Mouse (Mus musculus) MEL (cell line): ENCODE measurements around the gene Shb. TPM values are rescaled to one million over a fixed set of nuclear protein-coding genes. Genes with fewer than 3 reads are reported as not detected.

Experiments used
- DNase-seq: peaks from one replicate; pipeline ENCODE4 v3.0.0; 2011; ENCODE audit warnings: low read depth, low spot score
- H3K27ac ChIP-seq: 2 replicates; pipeline ENCODE4 v1.5.1; 2012; ENCODE audit warnings: low read depth, mild to moderate bottlenecking, control low read depth, low read length, moderate library complexity; ENCODE audit not compliant: control insufficient read depth
- H3K27me3 ChIP-seq, 2 experiments: fragments of 150-350 bp in 1 of 2; sonication (generic) in 1 of 2; 2 replicates each; pipeline ENCODE4 v1.6.1; 2012; ENCODE audit warnings: low read length in 2 of 2, mild to moderate bottlenecking in 2 of 2, improper control_type of control experiment in 1 of 2, moderate library complexity in 1 of 2; ENCODE audit not compliant: insufficient read depth in 2 of 2, control insufficient read depth in 1 of 2
- H3K36me3 ChIP-seq, 2 experiments: 2 replicates each; pipeline ENCODE4 v1.6.1; 2012 to 2014; ENCODE audit warnings: low read length in 2 of 2, improper control_type of control experiment in 1 of 2, inconsistent platforms in 1 of 2, mild to moderate bottlenecking in 1 of 2; ENCODE audit not compliant: insufficient read depth in 2 of 2, control insufficient read depth in 1 of 2
- H3K4me1 ChIP-seq, 2 experiments: fragments of 150-350 bp in 1 of 2; sonication (generic) in 1 of 2; 2 replicates each; pipeline ENCODE4 v1.6.1; 2012; ENCODE audit warnings: low read length in 2 of 2, improper control_type of control experiment in 1 of 2, mild to moderate bottlenecking in 1 of 2; ENCODE audit not compliant: insufficient read depth in 2 of 2, control insufficient read depth in 1 of 2
- H3K4me3 ChIP-seq, 2 experiments: fragments of 150-350 bp in 1 of 2; sonication (generic) in 1 of 2; 2 replicates each; pipeline ENCODE4 v1.5.1; 2012; ENCODE audit warnings: low read depth in 2 of 2, low read length in 2 of 2, mild to moderate bottlenecking in 2 of 2, moderate library complexity in 2 of 2, control low read depth in 1 of 2, improper control_type of control experiment in 1 of 2; ENCODE audit not compliant: control insufficient read depth in 1 of 2, insufficient read depth in 1 of 2
- H3K79me2 ChIP-seq: 2 replicates; pipeline ENCODE4 v1.6.1; 2012; ENCODE audit warnings: mild to moderate bottlenecking, low read length, moderate library complexity; ENCODE audit not compliant: control insufficient read depth, poor library complexity, insufficient read depth
- H3K9ac ChIP-seq: 2 replicates; pipeline ENCODE4 v1.6.1; 2012; ENCODE audit warnings: low read depth, mild to moderate bottlenecking, control low read depth, low read length, moderate library complexity; ENCODE audit not compliant: control insufficient read depth, poor library complexity, severe bottlenecking
- H3K9me3 ChIP-seq: fragments of 150-350 bp; sonication (generic); replicated peaks from 2 replicates; pipeline ENCODE4 v1.6.1; 2012; ENCODE audit warnings: mild to moderate bottlenecking, low read length, improper control_type of control experiment, moderate library complexity; ENCODE audit not compliant: insufficient read depth
- BHLHE40 ChIP-seq: IDR thresholded peaks from 2 replicates; pipeline ENCODE4 v1.6.1; 2012; ENCODE audit warnings: low read depth, mild to moderate bottlenecking, inconsistent platforms, low read length, improper control_type of control experiment, borderline replicate concordance
- CHD2 ChIP-seq: IDR thresholded peaks from 2 replicates; pipeline ENCODE4 v1.6.1; 2011; ENCODE audit warnings: low read length, improper control_type of control experiment
- E2F4 ChIP-seq: IDR thresholded peaks from 2 replicates; pipeline ENCODE4 v1.6.1; 2011; ENCODE audit warnings: low read depth, low read length, improper control_type of control experiment, borderline replicate concordance
- ETS1 ChIP-seq: IDR thresholded peaks from 2 replicates; pipeline ENCODE4 v1.6.1; 2012; ENCODE audit warnings: low read depth, mild to moderate bottlenecking, inconsistent platforms, low read length, improper control_type of control experiment, moderate library complexity
- GABPA ChIP-seq: IDR thresholded peaks from 2 replicates; pipeline ENCODE4 v1.6.1; 2012; ENCODE audit warnings: low read depth, mild to moderate bottlenecking, inconsistent platforms, low read length, improper control_type of control experiment, moderate library complexity
- JUND ChIP-seq: IDR thresholded peaks from 2 replicates; pipeline ENCODE4 v1.6.1; 2011; ENCODE audit warnings: low read depth, mild to moderate bottlenecking, improper control_type of control experiment, low read length
- KAT2A ChIP-seq: conservative IDR thresholded peaks from 2 replicates; pipeline ENCODE4 v1.6.1; 2012; ENCODE audit warnings: low read depth, low read length, improper control_type of control experiment, inconsistent platforms
- MEF2A ChIP-seq: IDR thresholded peaks from 2 replicates; pipeline ENCODE4 v1.6.1; 2014; ENCODE audit warnings: low read depth, mild to moderate bottlenecking, inconsistent platforms, low read length, improper control_type of control experiment; ENCODE audit not compliant: poor library complexity, insufficient replicate concordance, severe bottlenecking; ENCODE audit errors: extremely low read depth
- MXI1 ChIP-seq: IDR thresholded peaks from 2 replicates; pipeline ENCODE4 v1.6.1; 2011; ENCODE audit warnings: mild to moderate bottlenecking, low read depth, low read length, improper control_type of control experiment
- MYC ChIP-seq: IDR thresholded peaks from 2 replicates; pipeline ENCODE4 v1.6.1; 2011; ENCODE audit warnings: low read depth, mild to moderate bottlenecking, low read length, improper control_type of control experiment, moderate library complexity
- NELFE ChIP-seq: IDR thresholded peaks from 2 replicates; pipeline ENCODE4 v1.6.1; 2011; ENCODE audit warnings: low read depth, low read length, improper control_type of control experiment
- NRF1 ChIP-seq: IDR thresholded peaks from 2 replicates; pipeline ENCODE4 v1.6.1; 2014; ENCODE audit warnings: low read depth, mild to moderate bottlenecking, inconsistent platforms, low read length, improper control_type of control experiment, moderate library complexity; ENCODE audit not compliant: poor library complexity, insufficient read depth, severe bottlenecking
- RAD21 ChIP-seq: IDR thresholded peaks from 2 replicates; pipeline ENCODE4 v1.6.1; 2011; ENCODE audit warnings: mild to moderate bottlenecking, low read depth, low read length, improper control_type of control experiment
- SMC3 ChIP-seq: IDR thresholded peaks from 2 replicates; pipeline ENCODE4 v1.6.1; 2011; ENCODE audit warnings: low read depth, low read length, improper control_type of control experiment
- TAL1 ChIP-seq: IDR thresholded peaks from 2 replicates; pipeline ENCODE4 v1.6.1; 2012; ENCODE audit warnings: mild to moderate bottlenecking, inconsistent platforms, low read length, moderate library complexity, mixed read lengths
- USF1 ChIP-seq: IDR thresholded peaks from 2 replicates; pipeline ENCODE4 v1.6.1; 2014; ENCODE audit warnings: low read depth, mild to moderate bottlenecking, inconsistent platforms, low read length, improper control_type of control experiment, moderate library complexity
- USF2 ChIP-seq, 2 experiments: IDR thresholded peaks; 2 replicates each; pipeline ENCODE4 v1.6.1; 2011 to 2012; ENCODE audit warnings: improper control_type of control experiment in 2 of 2, low read length in 2 of 2, borderline replicate concordance in 1 of 2, inconsistent platforms in 1 of 2, low read depth in 1 of 2, mild to moderate bottlenecking in 1 of 2; ENCODE audit not compliant: insufficient read depth in 1 of 2
- ZKSCAN1 ChIP-seq: IDR thresholded peaks from 2 replicates; pipeline ENCODE4 v1.6.1; 2012; ENCODE audit warnings: low read depth, mild to moderate bottlenecking, inconsistent platforms, low read length, improper control_type of control experiment, moderate library complexity
- polyA plus RNA-seq, 2 experiments: library from polyadenylated mRNA; stranded (reverse) in 1 of 2; unstranded in 1 of 2; fragments of >175 nt in 1 of 2; fragments of >200 nt in 1 of 2; gene quantifications; 2 replicates each; pipeline versions ENCODE4 v1.2.1 to v1.2.4; 2012; ENCODE audit warnings: low replicate concordance in 2 of 2, low read depth in 1 of 2; ENCODE audit not compliant: insufficient read length in 2 of 2, insufficient read depth in 1 of 2, missing spikeins in 1 of 2
- total RNA-seq: library from RNA; depleted of rRNA; stranded (reverse); fragments of 300-350 nt; gene quantifications from 2 replicates; pipeline ENCODE4 v1.2.3, GENCODE M21; 2012

Gene Shb
- total and polyA plus RNA-seq, 3 experiments = 5.2 to 13.9 TPM; not detected in 1

DNA sequence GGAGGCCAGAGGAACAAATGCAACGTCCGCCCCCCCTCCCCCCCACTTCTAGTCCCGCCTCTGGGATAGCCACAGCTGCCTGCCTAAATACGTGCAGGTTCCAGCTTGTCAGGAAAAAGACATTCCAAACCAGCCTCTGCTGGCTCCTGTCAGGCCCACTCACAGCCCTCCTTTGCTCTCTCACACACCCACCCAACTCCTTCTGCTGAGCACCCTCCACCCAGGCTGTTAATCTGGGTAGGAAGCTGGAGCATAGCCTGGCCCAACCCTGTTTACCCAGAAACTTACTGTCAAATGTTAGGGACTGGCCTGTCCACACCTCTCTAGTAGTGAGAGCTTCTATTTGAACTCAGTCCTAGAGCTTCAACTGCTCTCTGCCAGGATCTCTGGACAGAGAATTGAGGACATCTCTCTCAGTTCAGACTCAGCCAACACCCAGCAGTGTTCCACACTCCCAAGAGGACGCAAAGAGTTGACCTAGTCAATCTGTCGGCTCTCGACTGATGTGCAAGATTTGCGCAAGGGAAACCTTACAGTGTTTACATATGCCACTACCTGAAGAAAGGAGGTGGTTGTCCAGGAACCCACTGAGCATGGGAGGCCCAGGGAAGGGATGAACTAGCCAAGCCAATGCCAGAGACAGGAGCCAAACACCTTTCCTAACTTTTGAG lies 36.6 kb downstream of the Shb start:
- no peak for TF ChIP-seq RAD21
- no peak for TF ChIP-seq JUND
- TF ChIP-seq USF1 = no peak
- TF ChIP-seq KAT2A = no peak
- TF ChIP-seq BHLHE40 = no peak
- no peak for TF ChIP-seq ZKSCAN1
- TF ChIP-seq USF2 (IDR thresholded peaks at IDR 0.05; ENCODE audit: borderline replicate concordance in 1 of 2, insufficient read depth in 1 of 2, low read depth in 1 of 2, low read length in 2 of 2) = no peak
- no peak for TF ChIP-seq GABPA
- no peak for TF ChIP-seq NRF1
- TF ChIP-seq MEF2A = no peak
- no peak for TF ChIP-seq NELFE
- no peak for TF ChIP-seq CHD2
- no peak for TF ChIP-seq TAL1
- TF ChIP-seq MXI1 = no peak
- no peak for TF ChIP-seq MYC
- TF ChIP-seq E2F4 = no peak
- no peak for TF ChIP-seq SMC3
- TF ChIP-seq ETS1 = no peak
- no peak overlapping the region for H3K27ac ChIP-seq
- no peaks in the 10 kb centered on the region for H3K4me1 ChIP-seq
- no peaks in the 10 kb centered on the region for H3K79me2 ChIP-seq
- no peaks in the 10 kb centered on the region for H3K36me3 ChIP-seq
- no peak for DNase-seq
- no peak overlapping the region for H3K9ac ChIP-seq
- no peak overlapping the region for H3K4me3 ChIP-seq
- no peaks in the 10 kb centered on the region for H3K27me3 ChIP-seq
- H3K9me3 ChIP-seq = no peaks in the 10 kb centered on the region

DNA sequence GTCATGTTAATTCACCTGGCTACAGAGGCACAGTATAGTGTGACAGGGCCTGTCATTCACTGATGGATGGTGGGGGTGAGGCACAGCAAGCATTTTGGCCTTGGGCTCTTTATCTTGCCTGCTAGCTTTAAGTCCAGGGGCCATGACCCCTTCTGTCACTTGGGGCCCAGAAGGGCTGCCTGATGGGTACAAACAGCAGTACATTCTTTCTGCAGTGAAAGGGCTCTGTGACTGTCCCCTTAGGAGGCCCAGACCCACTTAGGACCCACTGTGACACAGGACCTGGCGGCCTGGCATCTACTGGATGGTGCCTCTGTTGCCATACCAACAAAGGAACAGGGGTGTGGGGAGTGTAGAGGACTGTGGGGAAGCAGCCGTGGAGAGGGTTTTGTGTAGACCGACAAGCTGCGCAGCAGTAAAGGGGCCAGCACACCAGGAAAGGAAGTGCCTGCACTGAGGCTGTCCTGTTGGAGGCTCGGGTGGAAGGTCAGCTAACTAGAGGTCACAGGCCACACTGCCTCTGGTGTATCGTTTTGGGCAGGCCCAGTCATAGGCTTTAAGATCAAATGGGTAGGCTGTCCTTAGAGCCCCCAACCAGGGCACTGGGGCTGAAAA lies 38.4 kb downstream of the Shb start:
- no peak overlapping the region for H3K9ac ChIP-seq

More for the DNA sequence above, 38.4 kb downstream of the Shb start:
- Histone ChIP-seq H3K79me2 (no peaks in the 10 kb centered on the region), H3K27me3 (no peaks in the 10 kb centered on the region), H3K27ac (no peak overlapping the region), H3K4me1 (peaks cover 0 to 7% of the 10 kb centered on the region in 2 experiments; a peak in 1 of 4 replicates), H3K9me3 (no peaks in the 10 kb centered on the region), H3K4me3 (no peak overlapping the region), H3K36me3 (no peaks in the 10 kb centered on the region; a peak in 1 of 4 replicates)
- no peak for TF ChIP-seq KAT2A
- no peak for DNase-seq
